Mouse (Mus musculus) layer of hippocampus, postnatal 14 days (tissue): ENCODE measurements around the gene Gm5767. TPM values are rescaled to one million over a fixed set of nuclear protein-coding genes. Genes with fewer than 3 reads are reported as not detected.

Experiments
- DNase-seq, 2 experiments: peaks; one replicate each; pipeline ENCODE4 v3.0.0; 2021 to 2022; ENCODE audit warnings: low spot score in 2 of 2, mixed read lengths in 1 of 2
- total RNA-seq, 2 experiments: library from RNA; stranded (reverse); gene quantifications; 2 replicates each; pipeline ENCODE4 v1.2.3; 2021

Gene Gm5767
- total RNA-seq, 2 experiments from 2014 or later: not detected

DNA sequence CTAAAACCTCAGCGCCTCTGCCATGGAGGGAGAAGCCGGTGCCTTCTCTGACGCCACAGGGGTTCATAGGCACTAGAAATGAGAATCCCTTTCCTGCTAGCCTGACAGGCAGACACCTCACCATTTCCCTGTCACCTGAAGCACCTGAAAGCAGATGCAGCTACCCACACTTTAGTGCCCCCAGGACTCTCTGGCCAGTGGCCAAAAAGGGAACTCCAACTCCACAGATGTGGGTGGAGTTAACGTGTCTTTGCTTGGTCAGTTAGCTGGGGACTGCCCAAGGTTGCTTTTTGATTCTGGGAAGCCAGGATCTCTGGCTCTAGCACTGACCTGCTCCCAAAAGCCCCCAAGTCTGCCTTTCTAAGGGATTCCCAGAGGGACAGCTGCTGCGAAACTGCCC is 11.1 kb upstream of the Gm5767 start:
- DNase-seq: no peak

- DNase-seq: no peak
Observed at GRCm38 (mm10) chr16:8670041-8671035, 10.2 kb upstream of the Gm5767 start.

- peak; percentile 74 to 88 for DNase-seq
Observed at GRCm38 (mm10) chr16:8671551-8672349, 8.8 kb upstream of the Gm5767 start, which contains the start of gene Carhsp1. Gene Carhsp1, minus strand, starts transcription at chr16:8672155.

- DNase-seq: no peak
Observed at GRCm38 (mm10) chr16:8672350-8672687, 8.3 kb upstream of the Gm5767 start.

DNA sequence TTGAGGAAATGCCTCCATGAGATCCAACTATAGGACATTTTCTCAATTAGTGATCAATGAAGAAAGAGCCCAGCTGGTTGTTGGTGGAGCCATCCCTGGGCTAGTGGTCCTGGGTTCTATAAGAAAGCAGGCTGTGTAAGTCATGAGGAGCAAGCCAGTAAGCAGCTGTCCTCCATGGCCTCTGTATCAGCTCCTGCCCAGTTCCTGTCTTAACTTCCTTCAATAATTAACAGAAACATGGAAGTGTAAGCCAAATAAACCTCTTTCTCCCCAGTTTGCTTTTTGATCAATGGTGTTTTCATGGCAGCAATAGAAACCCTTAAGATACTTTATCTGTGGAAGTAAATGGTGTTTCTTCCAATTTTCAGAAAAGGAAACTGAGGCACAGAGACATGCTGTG is 7.8 kb upstream of the Gm5767 start:
- no peak for DNase-seq

DNA sequence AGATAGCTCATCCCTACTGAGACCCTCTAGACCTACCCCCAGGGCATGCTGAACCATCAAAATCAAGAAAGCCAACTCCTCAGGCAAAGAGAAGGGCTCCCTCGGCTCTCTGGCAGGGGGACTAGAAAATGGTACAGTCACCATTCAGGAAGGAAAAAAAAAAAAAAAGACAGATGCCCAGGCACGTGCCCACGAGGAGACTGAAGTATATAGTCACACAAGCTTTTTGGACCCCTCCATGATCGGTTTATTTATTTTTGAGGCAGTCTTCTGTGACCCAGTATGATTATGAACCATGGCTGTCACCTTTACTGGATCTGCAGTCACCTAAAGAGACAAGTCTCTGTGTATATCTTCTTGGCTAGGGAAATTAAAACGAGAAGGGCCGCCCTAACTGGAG is 7.2 kb upstream of the Gm5767 start:
- DNase-seq: no peak

GRCm38 (mm10) chr16:8674165-8674564 is 6.4 kb upstream of the Gm5767 start:
- DNase-seq: peak; percentile 29 to 64

GRCm38 (mm10) chr16:8675559-8675958 is 5.0 kb upstream of the Gm5767 start:
- DNase-seq: no peak

GRCm38 (mm10) chr16:8676228-8676627 is 4.3 kb upstream of the Gm5767 start:
- no peak for DNase-seq

DNA sequence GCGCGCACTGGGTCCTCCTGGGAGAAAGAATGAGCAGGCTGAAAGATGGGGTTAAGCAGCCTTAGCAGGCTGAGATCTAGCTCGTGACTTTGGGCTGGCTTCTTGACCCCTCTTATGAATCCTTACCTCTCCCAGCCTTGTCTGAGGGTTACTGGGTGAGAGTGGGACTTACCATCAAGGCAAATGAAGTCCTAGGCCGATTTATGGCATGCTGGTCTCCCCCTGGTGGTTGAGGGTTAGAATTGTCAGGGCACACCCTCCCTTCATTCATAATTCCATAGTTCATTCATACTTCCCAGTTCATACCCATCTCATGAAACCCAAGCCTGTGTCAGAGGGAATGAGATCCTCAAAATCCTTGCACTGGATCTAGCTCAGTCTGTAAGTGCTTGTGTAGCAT is 3.8 kb upstream of the Gm5767 start:
- DNase-seq: peak; percentile 34 to 60

DNA sequence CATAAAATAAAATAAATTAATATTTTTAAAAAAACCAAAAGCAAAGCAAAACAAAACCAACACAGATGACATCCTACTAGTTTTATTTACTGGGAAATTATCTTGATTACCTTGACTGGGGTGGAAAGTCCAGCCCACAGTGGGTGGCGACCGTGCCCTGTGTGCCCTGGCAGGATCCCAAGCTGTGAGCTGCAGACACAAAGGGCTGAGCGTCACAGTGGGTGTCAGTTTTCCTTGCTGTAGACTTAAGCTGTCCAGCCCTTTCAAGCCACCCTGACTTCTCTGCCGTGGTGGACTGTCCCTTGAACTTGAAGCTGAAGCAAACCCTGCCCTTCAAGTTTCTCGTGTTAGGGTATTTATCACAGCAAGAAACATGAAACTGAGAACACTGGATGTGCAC is 2.5 kb upstream of the Gm5767 start:
- DNase-seq: no peak

GRCm38 (mm10) chr16:8678676-8679075 is 1.9 kb upstream of the Gm5767 start:
- no peak for DNase-seq

DNA sequence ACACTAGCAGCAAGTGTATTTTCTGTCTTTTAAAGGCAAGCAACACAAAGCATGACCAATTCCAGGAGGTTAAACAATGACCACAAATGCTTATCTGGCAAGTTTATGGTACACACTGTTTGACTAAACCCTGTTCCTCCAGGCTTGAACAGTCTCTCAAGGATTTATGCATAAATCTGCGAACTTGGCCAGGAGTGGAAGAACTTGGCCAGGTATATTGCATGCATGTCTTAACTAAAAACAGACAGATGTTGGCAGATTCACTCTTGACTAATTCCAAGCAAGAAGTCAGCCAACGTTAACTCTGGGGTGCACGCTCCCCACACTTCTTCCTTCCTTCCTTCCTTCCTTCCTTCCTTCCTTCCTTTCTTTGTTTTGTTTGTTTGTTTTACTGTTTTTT is 790 bp upstream of the Gm5767 start:
- DNase-seq: no peak

GRCm38 (mm10) chr16:8685087-8685486 is 4.5 kb downstream of the Gm5767 start:
- no peak for DNase-seq

DNA sequence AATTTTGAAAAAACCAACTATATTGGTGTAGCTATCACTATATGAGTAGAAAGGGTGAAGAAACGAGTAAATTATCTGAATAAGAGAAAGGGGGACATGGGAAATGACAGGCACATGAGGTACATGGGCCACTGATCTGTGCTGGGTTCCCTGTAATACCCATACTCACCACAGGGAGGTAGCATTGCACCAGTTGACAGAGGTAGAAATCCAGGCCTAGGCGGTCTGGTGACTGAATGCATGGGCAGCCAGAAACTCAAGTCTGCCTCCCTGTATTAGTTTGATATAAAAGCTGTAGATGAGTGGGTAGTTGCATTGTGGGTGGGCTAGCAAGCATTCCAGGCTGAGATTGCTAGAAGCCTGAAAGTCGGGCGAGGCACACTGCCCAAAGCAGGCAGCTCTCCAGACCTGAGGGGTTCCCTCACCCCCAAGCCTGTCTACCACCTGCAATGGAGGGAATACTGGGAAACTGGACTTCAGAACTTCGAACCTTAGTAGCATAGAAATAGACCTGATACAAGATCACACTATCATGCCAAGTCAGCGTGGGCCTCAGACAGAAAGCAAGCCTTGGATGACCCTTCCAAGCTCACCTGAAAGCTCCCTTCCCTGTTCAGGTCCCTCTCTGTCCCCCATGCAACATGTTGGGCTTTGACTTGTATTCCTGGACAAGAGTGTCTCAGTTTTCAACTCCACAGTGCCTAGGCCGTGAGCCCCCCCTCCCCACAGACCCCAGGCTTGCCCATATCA is 5.7 kb downstream of the Gm5767 start:
- DNase-seq: peak; percentile 81 to 84

GRCm38 (mm10) chr16:8686871-8687535 is 6.4 kb downstream of the Gm5767 start:
- no peak for DNase-seq

DNA sequence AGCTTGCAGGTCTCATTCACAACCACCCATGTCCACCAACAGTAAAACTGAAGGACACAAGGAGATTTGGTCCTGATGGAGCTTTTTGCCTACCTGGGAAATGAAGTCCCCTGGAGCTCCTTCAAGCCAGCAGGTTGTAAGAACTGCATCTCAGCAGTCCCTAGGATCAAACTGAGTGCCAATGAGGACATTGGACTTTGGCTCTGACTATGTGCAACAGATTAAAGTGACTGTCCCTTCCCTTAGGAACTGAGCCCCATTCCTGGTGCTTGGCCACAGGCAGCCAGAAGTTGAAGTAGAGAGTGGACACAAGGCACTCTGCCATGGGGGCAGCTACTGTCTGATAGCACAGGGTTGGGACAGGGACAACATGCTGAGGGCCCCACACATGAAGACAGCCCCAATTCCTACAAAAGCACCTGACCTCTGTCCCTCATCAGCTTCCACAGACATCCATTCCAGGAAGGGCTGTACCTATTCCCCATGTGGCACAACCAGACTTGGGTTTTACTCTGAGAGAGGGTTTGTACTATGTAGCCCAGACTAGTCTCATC is 7.1 kb downstream of the Gm5767 start:
- DNase-seq: no peak

- DNase-seq: peak; percentile 56 to 64
Observed at GRCm38 (mm10) chr16:8689979-8690656, 9.5 kb downstream of the Gm5767 start.

DNA sequence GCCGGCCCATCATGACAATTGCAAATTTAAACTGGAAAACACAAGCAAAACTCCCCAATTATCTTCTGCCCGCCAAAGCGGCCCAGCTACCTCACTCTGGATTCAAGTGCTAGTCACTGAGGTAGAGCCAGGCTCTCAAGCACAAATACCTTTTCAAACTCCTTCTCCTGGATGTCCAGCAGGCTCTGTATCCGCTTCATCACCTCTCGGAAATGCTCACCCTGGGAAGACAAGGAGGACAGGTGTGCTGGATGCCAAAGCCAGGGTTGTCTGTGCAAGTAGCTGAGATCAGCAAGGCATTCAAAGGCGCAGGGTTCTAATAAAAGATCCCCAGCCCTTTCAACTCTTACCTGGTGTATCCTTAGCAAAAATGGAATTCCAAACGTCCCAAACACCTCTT is 10.6 kb downstream of the Gm5767 start:
- DNase-seq: no peak

DNA sequence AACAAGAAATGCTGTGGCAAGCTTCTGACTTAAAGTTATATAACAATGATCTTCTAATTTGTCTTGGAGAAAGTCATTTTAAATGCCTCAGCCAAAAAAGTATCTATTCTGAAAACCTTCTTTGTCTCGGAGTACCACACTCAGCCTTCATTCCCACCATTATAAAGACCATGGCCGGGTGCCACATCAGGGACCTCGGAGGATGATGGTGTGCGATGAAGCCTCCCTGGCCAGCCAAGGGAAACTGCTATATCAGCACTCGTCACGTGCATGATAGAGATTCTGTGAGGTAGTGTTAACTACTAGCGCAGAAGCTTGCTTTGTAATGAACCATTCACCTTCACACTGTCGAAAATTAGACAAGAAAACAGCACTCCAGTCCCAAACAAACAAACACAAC is 19.0 kb downstream of the Gm5767 start:
- no peak for DNase-seq
